Mouse (Mus musculus) midbrain, embryonic 16.5 days (tissue): Measurements from ENCODE around the gene Gm5617. TPM values are rescaled to one million over a fixed set of nuclear protein-coding genes. Genes with fewer than 3 reads are reported as not detected.
"Not testable (repeated sequence)": the region's sequence is repeated elsewhere in the genome, so short reads cannot be mapped to it uniquely, and the experiment has no call there.

Source experiments
- ATAC-seq: fragments of 200-750 bp; cut with Nextera tagmentation; 2 replicates; pipeline ENCODE4 v1.8.0; 2017; ENCODE audit warnings: moderate TSS enrichment
- H3K27ac ChIP-seq: fragments of 300-500 bp; sonication (generic); 2 replicates; pipeline ENCODE4 v1.5.1; 2014; ENCODE audit warnings: mild to moderate bottlenecking, low read length, mixed read lengths
- H3K27me3 ChIP-seq: fragments of 300-500 bp; sonication (generic); 2 replicates; pipeline ENCODE4 v1.6.1; 2014; ENCODE audit warnings: low read depth, low read length, mixed read lengths; ENCODE audit not compliant: control insufficient read depth, insufficient read depth
- H3K36me3 ChIP-seq: fragments of 300-500 bp; sonication (generic); 2 replicates; pipeline ENCODE4 v1.6.1; 2014; ENCODE audit warnings: mild to moderate bottlenecking, low read length, moderate library complexity, mixed read lengths; ENCODE audit not compliant: control insufficient read depth, insufficient read depth
- H3K4me1 ChIP-seq: fragments of 300-500 bp; sonication (generic); 2 replicates; pipeline ENCODE4 v1.6.1; 2014; ENCODE audit warnings: mild to moderate bottlenecking, low read length, mixed read lengths; ENCODE audit not compliant: control insufficient read depth, insufficient read depth
- H3K4me2 ChIP-seq: fragments of 300-500 bp; sonication (generic); 2 replicates; pipeline ENCODE4 v1.6.1; 2014; ENCODE audit warnings: mild to moderate bottlenecking, low read length, mixed read lengths
- H3K4me3 ChIP-seq: fragments of 300-500 bp; sonication (generic); 2 replicates; pipeline ENCODE4 v1.5.1; 2014; ENCODE audit warnings: low read depth, mild to moderate bottlenecking, low read length, moderate library complexity, mixed read lengths
- H3K9ac ChIP-seq: fragments of 300-500 bp; sonication (generic); 2 replicates; pipeline ENCODE4 v1.6.1; 2014; ENCODE audit warnings: low read depth, low read length, mixed read lengths
- H3K9me3 ChIP-seq: fragments of 300-500 bp; sonication (generic); replicated peaks from 2 replicates; pipeline ENCODE4 v1.6.1; 2014; ENCODE audit warnings: mild to moderate bottlenecking, low read length, mixed read lengths; ENCODE audit not compliant: control insufficient read depth, poor library complexity, severe bottlenecking
- WGBS: fragments of 180-500 bp; shearing (Covaris S2); extraction: QIAGEN DNeasy Blood & Tissue Kit; methylation state at CpG from one replicate; pipeline ENCODE4 v1.1.7; 2014; 5-methylcytosine and 5-hydroxymethylcytosine counted together
- microRNA-seq: library from miRNA; unstranded; fragments of <30 nt; microRNA quantifications from one replicate; pipeline ENCODE4, GENCODE M21; 2017
- polyA plus RNA-seq: library from polyadenylated mRNA; unstranded; fragments of >200 nt; fragmentation: Nextera tagmentation; extraction: Ambion mirVana; gene quantifications from 2 replicates; pipeline ENCODE4 v1.2.1, GENCODE M21; 2015

Gm5617 gene
- polyA plus RNA-seq, 1 experiment from 2014 or later, result 21.0 TPM

GRCm38 (mm10) chr9:48537616-48538015 lies 42.4 kb downstream of the Gm5617 start:
- H3K27me3 ChIP-seq, H3K9me3 ChIP-seq, H3K4me2 ChIP-seq, H3K27ac ChIP-seq, H3K4me3 ChIP-seq, H3K9ac ChIP-seq, ATAC-seq, H3K4me1 ChIP-seq, H3K36me3 ChIP-seq: not testable (repeated sequence)
- WGBS, result 42% methylated on average over 1 of the region's 1 CpGs

- Histone ChIP-seq H3K4me2 (peak overlapping the region; percentile 57), H3K36me3 (no peaks in the 10 kb centered on the region), H3K4me1 (peaks cover 9% of the 10 kb centered on the region; the same call in 1 of the 2 replicates), H3K4me3 (peak overlapping the region; percentile 17; the same call in 1 of the 2 replicates), H3K9me3 (no peaks in the 10 kb centered on the region), H3K9ac (peak overlapping the region; percentile 58; the same call in 1 of the 2 replicates), H3K27ac (peak overlapping the region; percentile 67; the same call in 1 of the 2 replicates), H3K27me3 (no peaks in the 10 kb centered on the region)
- peak; percentile 51; the same call in 1 of the 2 replicates for ATAC-seq
- under 1% methylated on average over 17 of the region's 17 CpGs for WGBS
Observed at GRCm38 (mm10) chr9:48538044-48538645, 42.9 kb downstream of the Gm5617 start.

GRCm38 (mm10) chr9:48538688-48539087 lies 43.4 kb downstream of the Gm5617 start:
- Histone ChIP-seq H3K4me2 (peak overlapping the region; percentile 57), H3K36me3 (no peaks in the 10 kb centered on the region), H3K9ac (peak overlapping the region; percentile 27; the same call in 1 of the 2 replicates), H3K27me3 (no peaks in the 10 kb centered on the region), H3K4me1 (peaks cover 9% of the 10 kb centered on the region; the same call in 1 of the 2 replicates), H3K27ac (0 out of 2 replicates have a peak overlapping the region, but pooled peaks have one; percentile 34), H3K9me3 (no peaks in the 10 kb centered on the region), H3K4me3 (peak overlapping the region; percentile 17)
- 10% methylated on average over 12 of the region's 12 CpGs for WGBS
- ATAC-seq, result 0 out of 2 replicates have a peak, but pooled peaks have one; percentile 21

Small RNA genes within 50 kb of the gene (microRNA-seq; reads per million reads assigned to microRNA genes)
- gene Gm23653, result not detected

Other genes with a start within 250 kb of the Gm5617 start
- 0.48 and 0.50 TPM in 2 replicates for gene Nxpe2, start 142.0 kb upstream of the Gm5617 start, polyA plus RNA-seq
- 119 and 120 TPM in 2 replicates for gene Rexo2, start 14.8 kb upstream of the Gm5617 start, polyA plus RNA-seq
- gene Rbm7, start 143 bp upstream of the Gm5617 start, polyA plus RNA-seq, result 73.8 and 82.6 TPM in 2 replicates
- gene Nnmt, start 109.7 kb downstream of the Gm5617 start, polyA plus RNA-seq, result 2.4 and 2.9 TPM in 2 replicates